Mouse (Mus musculus): Measurements from ENCODE around the gene Gm49661. TPM values are rescaled to one million over a fixed set of nuclear protein-coding genes. Genes with fewer than 3 reads are reported as not detected.
A peak's percentile ranks its signal among the peaks of the same experiment; 100 is the strongest.

The Gm49661 gene
- total RNA-seq, 2 experiments from 2014 or later = not detected

DNA sequence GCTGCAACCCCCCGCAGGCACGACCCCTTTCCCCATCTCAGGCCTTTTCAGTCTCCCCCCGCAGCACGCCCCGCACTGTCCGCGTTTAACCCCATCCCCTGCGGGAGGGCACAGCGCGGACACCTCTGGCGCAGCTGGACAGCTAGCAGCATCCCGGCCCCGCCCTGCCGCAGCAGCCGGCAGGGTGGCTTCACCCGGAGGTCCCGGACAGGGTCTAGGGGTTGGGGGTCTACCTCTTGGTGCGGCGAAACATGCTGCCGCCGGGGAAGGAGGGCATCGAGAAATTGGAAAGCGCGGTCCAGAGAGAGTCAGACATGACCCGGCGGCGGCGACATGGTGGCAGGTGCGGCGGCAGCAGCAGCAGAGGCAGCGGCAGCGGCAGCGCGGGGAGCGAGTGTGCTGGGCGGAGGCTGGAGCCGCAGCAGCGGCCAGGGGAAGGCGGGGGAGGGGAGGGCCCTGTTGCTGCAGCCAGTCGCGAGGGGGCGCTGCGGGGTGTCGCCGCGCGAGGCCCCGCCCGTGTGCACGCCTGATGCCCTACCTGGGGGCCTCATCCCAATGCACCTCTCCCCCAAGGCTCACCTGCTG is 32.2 kb downstream of the Gm49661 start, which contains the start of gene Mast1:
Gene Mast1 (minus strand): TSS at position 398 of the 585 bp plus-strand sequence.
- peak; percentile 61 for DNase-seq

DNA sequence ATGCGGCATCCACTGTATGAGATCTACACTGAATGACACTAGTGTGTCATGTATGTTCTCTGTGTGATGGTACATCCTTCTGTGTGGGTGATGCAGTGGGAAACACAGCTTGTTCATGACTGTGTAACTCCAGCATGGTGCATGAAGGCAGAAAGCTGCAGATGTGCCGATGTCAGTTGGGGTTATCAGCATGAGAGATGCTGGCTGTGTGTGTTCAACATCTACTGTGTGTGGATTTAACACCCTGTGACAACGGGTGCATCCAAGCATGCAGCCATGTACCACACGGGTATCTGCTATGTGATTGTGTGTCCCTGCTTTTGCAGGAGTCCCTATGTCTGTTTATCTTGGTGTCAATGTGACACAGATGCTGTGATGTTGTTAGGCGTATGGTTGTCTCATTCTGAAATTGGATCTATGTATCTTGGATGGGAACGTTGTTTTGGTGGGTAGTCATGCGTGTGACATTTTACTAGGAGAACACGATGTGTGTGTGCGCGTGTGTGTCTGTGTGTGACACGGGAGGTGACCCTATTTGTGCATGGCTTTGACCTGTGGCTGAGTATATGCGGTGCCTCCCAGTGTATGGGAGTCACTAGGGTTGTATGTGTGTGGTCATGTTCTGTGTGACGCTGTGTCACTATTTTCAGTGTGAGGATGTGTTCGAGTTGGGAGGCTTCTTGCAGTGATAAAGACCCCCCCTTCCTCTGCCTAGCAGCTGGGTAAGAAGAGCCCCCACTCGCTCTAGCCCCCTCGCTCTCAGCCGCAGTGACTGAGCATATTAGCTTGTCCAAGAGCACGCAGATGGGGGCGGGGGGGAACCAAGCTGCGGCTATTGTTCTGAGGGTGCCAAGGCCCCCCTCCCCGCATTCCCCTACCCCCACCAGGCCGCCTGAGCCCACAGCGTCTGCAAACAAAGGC is 32.9 kb downstream of the Gm49661 start:
- DNase-seq = no peak
- intact Hi-C loops (cut with DNase I; ENCODE audit: low total_unique reads) = no loop called here

More for the DNA sequence above, 32.2 kb downstream of the Gm49661 start, which contains the start of gene Mast1:
- intact Hi-C loops (cut with DNase I; ENCODE audit: low total_unique reads) = no loop called here

DNA sequence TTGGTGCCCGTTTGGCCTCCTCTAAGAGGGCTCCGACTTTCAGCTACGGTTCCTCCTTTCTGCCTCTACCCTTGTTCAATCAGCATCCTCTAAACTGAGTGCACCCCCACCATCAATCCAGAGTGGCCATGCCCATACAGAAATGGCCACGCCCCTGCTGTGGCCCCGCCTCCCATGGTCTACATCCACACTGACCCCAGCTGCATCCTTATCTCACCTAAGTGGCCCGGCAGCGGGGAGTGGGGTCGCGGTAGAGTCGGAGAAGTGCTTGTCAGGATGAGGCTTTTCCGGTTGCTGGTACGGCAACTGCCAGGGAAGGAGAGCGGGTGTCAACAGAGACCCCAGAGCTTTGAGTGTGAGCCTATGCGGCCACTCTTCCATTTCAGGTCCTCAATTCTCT is 33.7 kb downstream of the Gm49661 start:
- no peak for DNase-seq
- intact Hi-C loops (cut with DNase I; ENCODE audit: low total_unique reads) = no loop called here

DNA sequence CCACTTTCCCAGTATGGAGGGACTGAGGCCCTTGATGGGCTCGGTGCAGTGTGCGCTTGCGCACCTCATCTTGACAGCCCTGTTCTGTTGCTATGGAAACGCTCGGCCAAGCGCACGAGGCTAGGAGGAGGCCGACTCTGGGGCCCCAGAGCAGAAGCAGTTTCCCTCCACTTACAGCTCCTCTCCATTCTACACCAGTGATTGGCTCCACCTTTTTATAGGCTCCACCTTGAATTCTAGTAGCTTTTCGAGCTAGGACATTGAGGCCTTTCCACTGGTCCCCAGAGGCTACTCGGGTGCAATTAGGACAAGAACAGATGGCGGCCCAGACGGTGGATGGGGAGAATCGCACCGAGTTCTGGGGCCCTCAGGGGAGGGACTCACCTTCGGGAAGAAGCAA is 34.4 kb downstream of the Gm49661 start:
- DNase-seq = no peak
- intact Hi-C loops (cut with DNase I; ENCODE audit: low total_unique reads) = no loop called here

DNA sequence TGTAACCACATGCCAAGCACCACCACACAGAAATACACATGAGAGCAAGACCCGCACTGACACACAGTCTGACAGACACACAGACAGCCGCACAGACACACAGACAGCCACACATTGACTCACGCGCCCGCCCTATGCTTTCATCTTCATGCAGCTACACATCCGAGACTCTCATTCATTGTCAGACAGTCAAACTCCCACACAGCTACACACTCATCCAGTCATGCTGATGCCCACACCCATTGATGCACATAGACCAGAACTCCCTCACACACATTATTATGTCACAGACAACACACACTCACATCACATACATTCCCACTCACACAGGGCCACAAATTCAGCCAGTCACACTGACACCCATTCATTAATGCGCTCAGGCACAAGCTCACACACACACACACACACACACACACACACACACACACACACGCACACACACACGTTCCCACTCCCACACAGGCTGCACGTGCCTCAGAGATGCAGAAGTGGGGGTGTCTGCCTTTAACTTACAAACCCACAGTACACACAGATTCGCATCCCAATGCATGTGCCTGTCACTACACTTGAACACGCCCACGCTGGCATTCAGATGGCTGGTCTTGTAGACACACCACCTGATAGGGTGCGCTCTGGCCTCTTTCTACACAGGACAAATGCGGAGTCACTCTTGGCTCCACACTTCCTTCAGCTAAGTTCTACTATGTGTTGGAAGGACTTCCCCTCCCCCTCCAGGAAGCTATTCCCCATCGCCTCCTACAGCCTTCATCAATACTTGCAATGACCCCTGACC is 35.3 kb downstream of the Gm49661 start:
- intact Hi-C loops (cut with DNase I; ENCODE audit: low total_unique reads) = no loop called here
- no peak for DNase-seq

DNA sequence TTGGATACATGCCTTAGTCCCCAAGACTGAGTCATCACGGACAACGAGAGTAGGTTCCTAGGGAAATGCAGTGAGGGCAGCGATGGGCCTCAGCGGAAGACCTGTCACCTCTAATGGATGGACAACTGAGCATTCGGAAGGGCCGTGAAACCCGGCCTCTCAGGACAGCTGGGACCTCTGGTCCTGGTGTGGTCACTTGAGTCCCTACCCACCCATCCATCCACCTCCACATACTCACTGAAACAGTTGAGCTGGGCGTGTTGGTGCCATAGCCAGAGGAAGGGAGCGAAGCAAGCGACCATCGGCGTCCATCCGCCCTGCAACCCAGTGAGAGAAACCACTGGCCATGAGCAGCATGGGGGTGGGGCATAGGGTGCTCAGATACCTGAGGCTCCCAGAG is 38.7 kb downstream of the Gm49661 start:
- DNase-seq = no peak
- intact Hi-C loops (cut with DNase I; ENCODE audit: low total_unique reads) = no loop called here

DNA sequence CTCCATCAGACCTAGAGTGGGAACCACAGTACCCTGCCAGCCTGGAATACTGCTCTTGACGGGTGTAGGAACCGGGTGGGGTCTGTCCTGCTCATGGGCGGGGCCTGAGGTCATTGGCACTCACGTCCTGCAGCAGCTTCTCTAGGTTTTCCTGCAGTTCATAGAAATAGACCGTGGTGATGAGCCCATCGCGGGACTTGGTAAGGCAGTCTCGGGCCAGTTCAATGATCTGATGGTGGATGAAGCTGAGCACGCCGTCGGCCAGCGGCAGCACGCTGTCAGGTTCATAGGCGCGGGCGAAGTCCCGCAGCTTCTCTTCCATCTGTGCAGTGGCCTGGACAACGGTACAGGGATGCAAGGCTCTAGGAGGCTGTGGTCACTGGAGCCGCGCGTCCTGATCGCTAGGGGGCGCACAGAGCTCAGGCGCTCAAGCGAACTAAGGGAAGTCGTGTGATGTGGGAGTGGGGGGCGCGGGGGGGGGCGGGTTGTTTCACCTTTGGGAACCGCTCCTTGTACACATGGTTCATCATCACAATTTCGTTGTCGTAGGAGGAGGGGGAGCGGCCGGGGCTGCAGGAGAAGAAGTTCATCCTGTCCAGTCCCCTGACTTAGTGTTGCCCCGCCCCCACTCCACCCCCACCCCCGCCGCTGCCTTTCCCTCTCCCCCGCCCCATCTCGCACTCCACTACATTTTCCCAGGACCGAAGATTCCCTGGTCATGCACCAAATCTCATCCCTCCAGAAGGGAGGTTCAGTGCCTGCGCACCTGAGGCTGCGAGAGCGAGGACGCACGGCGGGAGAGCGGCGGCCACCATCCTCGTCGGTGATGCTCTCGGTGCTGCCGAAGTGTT is 40.6 kb downstream of the Gm49661 start:
- peak; percentile 64 for DNase-seq
- intact Hi-C loops (cut with DNase I; ENCODE audit: low total_unique reads) = loop anchor here (5.0 kb wide), 1 partner anchor 69 kb away; no protein-coding TSS in a partner anchor

DNA sequence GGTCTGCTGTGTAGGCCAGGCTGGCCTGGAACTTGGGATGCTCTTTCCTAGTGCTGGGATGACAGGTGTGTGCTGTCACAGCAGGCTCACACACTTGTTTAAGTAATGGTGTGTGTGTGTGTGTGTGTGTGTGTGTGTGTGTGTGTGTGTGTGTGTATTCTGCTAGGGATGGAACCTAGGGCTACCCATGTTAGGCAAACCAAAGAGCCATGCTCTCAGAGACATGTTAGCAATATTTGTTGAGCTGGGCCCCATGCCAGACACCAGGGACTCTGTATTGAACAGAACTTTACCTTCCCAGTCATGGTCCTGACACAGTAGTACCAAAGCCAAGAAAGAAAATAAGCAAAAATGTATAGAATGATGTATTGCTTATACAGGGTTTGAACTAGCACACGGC is 41.7 kb downstream of the Gm49661 start:
- intact Hi-C loops (cut with DNase I; ENCODE audit: low total_unique reads) = loop anchor here (5.0 kb wide), 1 partner anchor 70 kb away; no protein-coding TSS in a partner anchor

DNA sequence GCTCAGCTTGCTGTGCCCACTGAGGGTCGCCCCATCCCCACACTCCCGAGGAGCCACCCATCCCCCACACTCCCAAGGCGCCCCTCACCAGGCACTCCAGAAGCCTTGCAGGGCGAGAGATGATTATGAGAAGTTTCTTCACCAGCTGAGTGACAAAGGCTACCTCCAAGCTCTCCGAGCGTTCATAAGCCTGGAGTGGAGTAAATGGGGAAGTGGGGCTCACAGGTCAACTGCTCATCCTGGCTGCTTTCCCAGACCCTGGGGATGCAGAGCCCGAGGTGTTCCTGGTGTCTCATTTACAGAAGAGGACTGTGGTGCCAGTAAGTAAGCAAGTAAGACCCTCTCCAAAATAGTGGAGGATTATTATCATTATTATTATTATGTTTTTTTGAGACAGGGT is 43.7 kb downstream of the Gm49661 start:
- intact Hi-C loops (cut with DNase I; ENCODE audit: low total_unique reads) = loop anchor here (5.0 kb wide), 1 partner anchor 72 kb away; no protein-coding TSS in a partner anchor
- no peak for DNase-seq

More for the DNA sequence above, 41.7 kb downstream of the Gm49661 start:
- no peak for DNase-seq

DNA sequence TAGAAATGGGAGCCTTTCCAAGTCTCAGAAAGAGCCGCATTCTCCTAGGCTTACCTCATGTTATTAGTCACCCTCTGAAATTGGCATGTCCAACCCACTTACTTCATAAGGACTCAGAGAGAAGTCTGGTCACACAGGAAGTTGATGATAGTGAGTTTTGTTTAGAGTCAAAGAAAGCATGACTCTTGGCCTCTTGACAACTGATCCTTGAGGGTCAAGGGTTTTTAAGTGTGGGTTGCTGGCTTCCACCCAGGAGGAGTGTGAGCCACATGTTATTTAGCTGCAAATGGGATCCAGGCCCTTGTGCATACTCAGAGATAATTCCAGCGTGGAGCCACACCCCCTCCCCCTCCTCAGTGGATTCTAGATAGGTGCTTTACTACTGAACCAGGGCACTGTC is 47.6 kb downstream of the Gm49661 start:
- no peak for DNase-seq
- intact Hi-C loops (cut with DNase I; ENCODE audit: low total_unique reads) = no loop called here

DNA sequence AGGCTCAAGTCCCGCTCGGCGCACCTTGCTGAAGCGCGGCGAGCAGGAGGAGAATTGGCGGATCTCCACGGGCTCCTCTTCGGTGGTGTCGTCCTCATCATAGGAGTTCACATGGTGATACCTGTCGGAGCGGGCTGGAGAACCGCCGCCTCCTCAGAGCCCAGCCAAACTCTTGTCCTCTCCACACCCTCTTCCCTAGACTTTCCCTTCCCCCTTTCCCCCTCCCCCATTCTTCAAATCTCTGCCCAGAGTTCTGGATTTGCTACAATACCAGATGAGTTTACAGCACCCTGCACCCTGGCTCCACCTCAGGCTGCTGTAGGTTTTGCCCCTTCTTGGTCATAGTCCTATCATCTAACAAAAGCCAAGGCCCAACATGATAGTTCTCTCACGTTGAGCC is 50.6 kb downstream of the Gm49661 start:
- intact Hi-C loops (cut with DNase I; ENCODE audit: low total_unique reads) = no loop called here
- DNase-seq = no peak

DNA sequence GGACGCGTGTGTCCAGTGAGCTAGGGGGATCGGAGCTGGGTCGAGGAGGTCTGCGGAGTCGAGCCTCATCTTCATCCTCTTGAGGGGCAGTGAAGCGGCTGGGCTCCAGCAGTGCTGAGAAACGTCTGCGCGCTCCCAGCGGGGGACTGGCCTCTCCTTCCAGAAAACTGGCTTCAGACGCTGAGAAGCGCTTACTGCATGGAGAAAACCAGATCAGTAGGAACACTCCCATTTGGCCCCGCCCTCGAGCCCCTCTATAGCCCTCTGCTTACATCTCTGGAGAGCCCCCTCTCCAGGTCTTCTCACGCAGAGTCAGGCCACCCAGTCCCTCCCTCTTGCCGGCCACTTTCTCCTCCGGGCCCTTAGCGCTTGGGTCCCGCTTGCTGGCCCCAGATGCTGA is 51.5 kb downstream of the Gm49661 start:
- intact Hi-C loops (cut with DNase I; ENCODE audit: low total_unique reads) = no loop called here
- no peak for DNase-seq

Small RNAs within 50 kb of the gene (microRNA-seq; reads per million reads assigned to microRNA genes)
- gene Gm24197 = 0 reads per million in 2 experiments

Other genes with a start within 250 kb of the Gm49661 start
- 1 to 10 TPM in 1 of 2 experiments, under 1 TPM in 1; 0.66 to 1.1 TPM for gene G430095P16Rik, start 246.4 kb downstream of the Gm49661 start, total RNA-seq (2021)
- gene Nfix, start 169.1 kb downstream of the Gm49661 start, total RNA-seq (2021) = 100 to 1,000 TPM; 531 to 566 TPM
- 1 to 10 TPM; 6.0 to 7.2 TPM for gene Dand5, start 146.6 kb downstream of the Gm49661 start, total RNA-seq (2021)
- 10 to 100 TPM; 28.4 to 28.8 TPM for gene Gadd45gip1, start 137.9 kb downstream of the Gm49661 start, total RNA-seq (2021)
- 100 to 1,000 TPM; 122 to 124 TPM for gene Rad23a, start 128.8 kb downstream of the Gm49661 start, total RNA-seq (2021)
- 100 to 1,000 TPM; 197 to 229 TPM for gene Calr, start 122.5 kb downstream of the Gm49661 start, total RNA-seq (2021)
- 10 to 100 TPM; 24.8 to 25.5 TPM for gene Farsa, start 112.4 kb downstream of the Gm49661 start, total RNA-seq (2021)
- gene Syce2, start 97.3 kb downstream of the Gm49661 start, total RNA-seq (2021) = 1 to 10 TPM; 2.1 to 2.6 TPM
- 10 to 100 TPM; 23.3 to 30.0 TPM for gene Gcdh, start 75.5 kb downstream of the Gm49661 start, total RNA-seq (2021)
- under 1 TPM in 1 of 2 experiments, not detected in 1; 0.23 TPM for gene Klf1, start 67.5 kb downstream of the Gm49661 start, total RNA-seq (2021)
- gene Dnase2a, start 60.9 kb downstream of the Gm49661 start, total RNA-seq (2021) = 1 to 10 TPM; 5.7 to 6.9 TPM
- gene Mast1, start 32.1 kb downstream of the Gm49661 start, total RNA-seq (2021) = under 1 TPM in 1 of 2 experiments, not detected in 1; 0.07 TPM
- gene Rtbdn, start 22.4 kb downstream of the Gm49661 start, total RNA-seq (2021) = not detected
- 100 to 1,000 TPM; 224 to 248 TPM for gene Prdx2, start 154 bp upstream of the Gm49661 start, total RNA-seq (2021)
- gene Rnaseh2a, start 334 bp upstream of the Gm49661 start, total RNA-seq (2021) = 10 to 100 TPM; 22.6 to 28.4 TPM
- 1 to 10 TPM; 6.2 to 6.3 TPM for gene Junb, start 9.3 kb upstream of the Gm49661 start, total RNA-seq (2021)
- gene Hook2, start 21.2 kb upstream of the Gm49661 start, total RNA-seq (2021) = 1 to 10 TPM; 1.4 to 1.5 TPM
- gene Best2, start 45.1 kb upstream of the Gm49661 start, total RNA-seq (2021) = not detected
- 10 to 100 TPM; 44.3 to 44.9 TPM for gene Asna1, start 55.8 kb upstream of the Gm49661 start, total RNA-seq (2021)
- gene Trir, start 57.4 kb upstream of the Gm49661 start, total RNA-seq (2021) = 10 to 100 TPM; 77.5 to 92.1 TPM
- 10 to 100 TPM; 24.6 to 27.9 TPM for gene Tnpo2, start 67.5 kb upstream of the Gm49661 start, total RNA-seq (2021)
- gene Fbxw9, start 90.6 kb upstream of the Gm49661 start, total RNA-seq (2021) = 1 to 10 TPM; 3.6 to 4.7 TPM
- gene Gm5741, start 98.5 kb upstream of the Gm49661 start, total RNA-seq (2021) = not detected
- gene Dhps, start 102.3 kb upstream of the Gm49661 start, total RNA-seq (2021) = 10 to 100 TPM; 18.2 to 20.2 TPM
- 10 to 100 TPM; 45.3 to 46.2 TPM for gene Wdr83os, start 111.3 kb upstream of the Gm49661 start, total RNA-seq (2021)
- gene Wdr83, start 111.9 kb upstream of the Gm49661 start, total RNA-seq (2021) = 10 to 100 TPM; 13.2 to 15.1 TPM
- 10 to 100 TPM; 13.6 to 14.0 TPM for gene Man2b1, start 113.8 kb upstream of the Gm49661 start, total RNA-seq (2021)
- under 1 TPM; 0.86 to 0.92 TPM for gene Zfp791, start 153.7 kb upstream of the Gm49661 start, total RNA-seq (2021)
- not detected for gene Cks1brt, start 182.5 kb upstream of the Gm49661 start, total RNA-seq (2021)